Mouse (Mus musculus) Muller cell, postnatal 12 days (primary cell): ENCODE measurements around the gene Wdr26.

Source experiments
- DNase-seq: peaks from one replicate; pipeline ENCODE4 v3.0.0-alpha.2; 2015; ENCODE audit errors: inconsistent ontology term

Wdr26 gene

GRCm38 (mm10) chr1:181167816-181168215 lies 44.0 kb downstream of the Wdr26 start:
- no peak for DNase-seq

- DNase-seq: no peak
Measured at GRCm38 (mm10) chr1:181151541-181151940, 60.3 kb downstream of the Wdr26 start.

GRCm38 (mm10) chr1:181150827-181151534 lies 60.8 kb downstream of the Wdr26 start:
- DNase-seq: peak; percentile 86

GRCm38 (mm10) chr1:181150431-181150826 lies 61.4 kb downstream of the Wdr26 start:
- DNase-seq: peak; percentile 5

- no peak for DNase-seq
Measured at GRCm38 (mm10) chr1:181149373-181150017, 62.3 kb downstream of the Wdr26 start.

- DNase-seq: no peak
Measured at GRCm38 (mm10) chr1:181148540-181148939, 63.3 kb downstream of the Wdr26 start.

GRCm38 (mm10) chr1:181146187-181146586 lies 65.6 kb downstream of the Wdr26 start:
- no peak for DNase-seq

- DNase-seq: no peak
Measured at GRCm38 (mm10) chr1:181144966-181145365, 66.8 kb downstream of the Wdr26 start.

- DNase-seq: peak; percentile 96
Measured at GRCm38 (mm10) chr1:181143950-181144836, 67.6 kb downstream of the Wdr26 start, which contains the start of the genes Nvl and Cnih4. Gene Nvl, minus strand, starts transcription at chr1:181144204. Gene Cnih4, plus strand, starts transcription at chr1:181144693.

- DNase-seq: no peak
Measured at GRCm38 (mm10) chr1:181143609-181143949, 68.2 kb downstream of the Wdr26 start.

- DNase-seq: no peak
Measured at GRCm38 (mm10) chr1:181138730-181139129, 73.1 kb downstream of the Wdr26 start.

- DNase-seq: no peak
Measured at GRCm38 (mm10) chr1:181131915-181132314, 79.9 kb downstream of the Wdr26 start.

GRCm38 (mm10) chr1:181126766-181127165 lies 85.0 kb downstream of the Wdr26 start:
- DNase-seq: no peak

GRCm38 (mm10) chr1:181125916-181126315 lies 85.9 kb downstream of the Wdr26 start:
- no peak for DNase-seq

GRCm38 (mm10) chr1:181124145-181124544 lies 87.7 kb downstream of the Wdr26 start:
- DNase-seq: no peak
